Mouse (Mus musculus) embryonic facial prominence, embryonic 11.5 days (tissue): ENCODE measurements around the gene Bcar1. TPM values are rescaled to one million over a fixed set of nuclear protein-coding genes. Genes with fewer than 3 reads are reported as not detected.

Source experiments
- ATAC-seq: fragments of 200-750 bp; cut with Nextera tagmentation; replicated peaks from 2 replicates; pipeline ENCODE4 v1.8.0; 2017; ENCODE audit warnings: low read depth; ENCODE audit not compliant: insufficient number of reproducible peaks, low FRiP score, low TSS enrichment
- DNase-seq: peaks from one replicate; pipeline ENCODE4 v3.0.0-alpha.2; 2015; ENCODE audit warnings: low spot score
- H3K27ac ChIP-seq: fragments of 300-500 bp; sonication (generic); replicated peaks from 2 replicates; pipeline ENCODE4 v1.5.1; 2014; ENCODE audit warnings: mild to moderate bottlenecking, low read depth, low read length, control low read depth
- H3K27me3 ChIP-seq: fragments of 300-500 bp; sonication (generic); 2 replicates; pipeline ENCODE4 v1.6.1; 2014; ENCODE audit warnings: mild to moderate bottlenecking, low read length, moderate library complexity, mixed read lengths; ENCODE audit not compliant: control insufficient read depth, insufficient read depth
- H3K36me3 ChIP-seq: fragments of 300-500 bp; sonication (generic); replicated peaks from 2 replicates; pipeline ENCODE4 v1.6.1; 2014; ENCODE audit warnings: low read depth, mild to moderate bottlenecking, low read length, moderate library complexity, mixed read lengths; ENCODE audit not compliant: control insufficient read depth, insufficient read depth
- H3K4me1 ChIP-seq: fragments of 300-500 bp; sonication (generic); 2 replicates; pipeline ENCODE4 v1.6.1; 2014; ENCODE audit warnings: low read length, mixed read lengths; ENCODE audit not compliant: control insufficient read depth, insufficient read depth
- H3K4me2 ChIP-seq: fragments of 300-500 bp; sonication (generic); 2 replicates; pipeline ENCODE4 v1.6.1; 2014; ENCODE audit warnings: low read depth, mild to moderate bottlenecking, control low read depth, low read length, moderate library complexity
- H3K4me3 ChIP-seq: fragments of 300-500 bp; sonication (generic); 2 replicates; pipeline ENCODE4 v1.5.1; 2014; ENCODE audit warnings: low read depth, low read length, control low read depth
- H3K9ac ChIP-seq: fragments of 300-500 bp; sonication (generic); replicated peaks from 2 replicates; pipeline ENCODE4 v1.6.1; 2014; ENCODE audit warnings: mild to moderate bottlenecking, control low read depth, low read length
- H3K9me3 ChIP-seq: fragments of 300-500 bp; sonication (generic); replicated peaks from 2 replicates; pipeline ENCODE4 v1.6.1; 2016; ENCODE audit warnings: mild to moderate bottlenecking, low read length, inconsistent platforms, mixed read lengths; ENCODE audit not compliant: control insufficient read depth
- WGBS: fragments of 180-500 bp; shearing (Covaris S2); extraction: QIAGEN DNeasy Blood & Tissue Kit; methylation state at CpG from one replicate; pipeline ENCODE4 v1.1.7; 2014; 5-methylcytosine and 5-hydroxymethylcytosine counted together
- polyA plus RNA-seq: library from polyadenylated mRNA; unstranded; fragments of >200 nt; fragmentation: Nextera tagmentation; extraction: Ambion mirVana; gene quantifications from 2 replicates; pipeline ENCODE4 v1.2.1, GENCODE M21; 2014

Gene Bcar1
- polyA plus RNA-seq, 1 experiment from 2014 or later, result 30.9 TPM

DNA sequence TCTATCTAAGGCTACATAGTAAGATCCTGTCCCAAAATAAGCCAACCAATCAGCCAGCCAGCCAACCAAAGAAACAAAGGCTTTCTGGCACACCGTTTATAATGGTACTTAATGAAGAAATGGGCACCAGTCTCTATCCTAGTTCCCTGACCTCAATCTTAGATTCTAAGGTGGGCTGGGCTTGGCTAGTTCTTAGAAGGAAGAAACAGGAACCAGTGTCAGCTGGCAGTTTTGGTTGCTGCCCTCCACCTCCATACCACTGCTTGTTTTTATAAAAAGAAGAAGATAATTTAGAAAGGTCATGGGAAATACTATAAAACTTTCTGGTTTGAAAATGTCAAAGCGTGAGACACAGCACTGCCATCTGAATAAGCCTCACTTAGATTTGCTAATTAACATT, 42.5 kb upstream of the Bcar1 start:
- H3K4me1 ChIP-seq, result no peaks in the 10 kb centered on the region; the same call in 1 of the 2 replicates
- DNase-seq (no peak), ATAC-seq (no peak)
- WGBS, result 94% methylated on average over 2 of the region's 2 CpGs
- H3K27ac ChIP-seq, result no peak overlapping the region
- no peak overlapping the region for H3K4me3 ChIP-seq
- H3K36me3 ChIP-seq, result no peaks in the 10 kb centered on the region
- H3K4me2 ChIP-seq, result no peak overlapping the region
- H3K9me3 ChIP-seq, result no peaks in the 10 kb centered on the region
- H3K27me3 ChIP-seq, result no peaks in the 10 kb centered on the region
- no peak overlapping the region for H3K9ac ChIP-seq

DNA sequence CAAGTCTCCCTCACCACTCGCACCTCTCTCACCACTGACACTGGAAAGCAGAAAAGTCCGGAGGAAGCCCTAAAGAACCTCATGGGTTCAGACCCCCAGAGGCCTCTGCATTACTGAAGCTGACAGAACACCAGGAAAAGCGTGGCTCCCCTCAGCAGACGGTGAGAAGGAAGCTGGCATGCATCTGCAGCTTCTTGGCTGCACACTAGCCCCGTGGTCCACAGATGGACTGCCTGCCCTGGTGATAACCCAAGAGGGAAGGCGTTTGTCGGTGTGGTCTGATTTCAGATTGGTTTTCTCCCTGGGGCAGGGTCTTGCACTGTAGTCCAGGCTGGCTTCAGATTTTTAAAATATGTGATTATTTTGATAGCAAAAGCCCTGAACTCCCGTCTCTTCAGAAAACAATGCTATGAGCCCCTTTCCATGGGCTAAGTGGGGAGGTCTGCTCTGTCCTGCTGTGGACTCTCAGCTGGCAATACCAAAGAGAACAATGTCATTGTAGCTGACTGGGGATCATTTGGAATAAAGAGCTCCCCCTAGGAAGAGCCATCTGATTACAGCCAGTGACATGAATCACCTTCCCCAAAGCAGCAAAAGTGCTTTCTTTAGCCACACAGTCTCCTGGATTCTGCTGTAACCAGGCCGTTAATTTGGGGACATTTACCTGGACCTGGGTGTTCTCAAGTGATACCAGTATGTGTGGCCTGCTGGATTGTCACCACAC, 39.2 kb upstream of the Bcar1 start:
- DNase-seq (no peak), ATAC-seq (no peak)
- 70% methylated on average over 9 of the region's 9 CpGs for WGBS
- no peak overlapping the region for H3K4me2 ChIP-seq
- no peaks in the 10 kb centered on the region for H3K27me3 ChIP-seq
- no peak overlapping the region for H3K4me3 ChIP-seq
- no peaks in the 10 kb centered on the region for H3K9me3 ChIP-seq
- no peaks in the 10 kb centered on the region for H3K36me3 ChIP-seq
- no peak overlapping the region for H3K9ac ChIP-seq
- H3K27ac ChIP-seq, result no peak overlapping the region
- no peaks in the 10 kb centered on the region; the same call in 1 of the 2 replicates for H3K4me1 ChIP-seq

DNA sequence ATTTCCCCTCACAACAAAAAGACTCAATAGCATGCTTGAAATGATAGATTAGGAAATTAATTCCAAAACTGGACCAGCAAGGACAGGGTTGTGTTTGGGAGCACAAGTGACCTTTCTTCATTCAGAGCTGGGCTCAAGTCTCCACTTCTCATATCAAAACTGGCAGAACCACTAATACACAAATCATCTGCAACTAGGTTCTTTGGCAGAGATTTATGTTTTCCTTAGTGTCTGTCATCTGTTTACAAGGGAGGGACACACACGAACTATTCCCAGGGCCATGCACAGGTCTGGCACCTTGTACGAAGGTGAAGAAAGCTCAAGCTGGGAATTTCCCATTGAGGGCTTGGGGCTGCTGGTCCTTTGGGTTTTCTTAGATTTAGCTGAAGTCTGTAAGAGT, 38.6 kb upstream of the Bcar1 start:
- DNase-seq (no peak), ATAC-seq (no peak)
- H3K27ac ChIP-seq, result no peak overlapping the region
- H3K4me1 ChIP-seq, result no peaks in the 10 kb centered on the region
- H3K27me3 ChIP-seq, result no peaks in the 10 kb centered on the region
- H3K9ac ChIP-seq, result no peak overlapping the region
- no peak overlapping the region for H3K4me2 ChIP-seq
- no peak overlapping the region for H3K4me3 ChIP-seq
- H3K9me3 ChIP-seq, result no peaks in the 10 kb centered on the region
- no peaks in the 10 kb centered on the region for H3K36me3 ChIP-seq
- WGBS, result 83% methylated on average over 2 of the region's 2 CpGs

DNA sequence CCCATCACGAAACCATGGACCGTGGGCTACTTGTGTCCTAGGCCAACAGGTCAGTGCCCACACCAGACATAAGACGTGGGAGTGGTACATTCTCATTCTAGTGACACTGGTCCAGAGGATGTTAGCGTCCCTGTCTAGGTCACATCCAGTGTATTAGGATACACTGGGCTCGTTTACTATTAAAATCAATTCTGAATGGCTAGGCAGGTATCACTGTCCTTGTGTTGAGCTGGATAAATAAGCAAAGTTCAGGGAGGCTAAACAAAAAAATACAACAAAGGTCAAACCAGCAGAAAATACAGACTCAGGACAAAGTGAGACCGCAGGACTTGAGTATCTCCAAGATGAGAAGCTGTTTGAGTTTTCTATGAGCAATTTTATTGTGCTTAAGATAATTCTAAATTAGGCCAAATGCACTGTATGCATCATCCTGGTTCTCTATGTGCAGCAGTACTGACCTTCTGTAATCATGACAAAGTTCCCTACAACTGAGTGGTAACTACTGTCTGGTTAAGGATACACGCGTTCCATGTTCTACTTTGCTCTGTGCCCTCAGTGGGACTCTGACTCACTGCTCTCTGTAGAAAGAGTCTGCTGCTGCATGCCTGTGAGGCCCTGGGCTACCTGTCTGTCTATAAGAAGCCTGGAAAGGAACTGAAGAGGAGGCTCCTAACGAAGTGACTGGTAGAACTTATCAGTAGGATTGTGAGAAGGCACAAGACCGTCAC, 37.3 kb upstream of the Bcar1 start:
- 94% methylated on average over 10 of the region's 10 CpGs for WGBS
- H3K9ac ChIP-seq, result no peak overlapping the region

DNA sequence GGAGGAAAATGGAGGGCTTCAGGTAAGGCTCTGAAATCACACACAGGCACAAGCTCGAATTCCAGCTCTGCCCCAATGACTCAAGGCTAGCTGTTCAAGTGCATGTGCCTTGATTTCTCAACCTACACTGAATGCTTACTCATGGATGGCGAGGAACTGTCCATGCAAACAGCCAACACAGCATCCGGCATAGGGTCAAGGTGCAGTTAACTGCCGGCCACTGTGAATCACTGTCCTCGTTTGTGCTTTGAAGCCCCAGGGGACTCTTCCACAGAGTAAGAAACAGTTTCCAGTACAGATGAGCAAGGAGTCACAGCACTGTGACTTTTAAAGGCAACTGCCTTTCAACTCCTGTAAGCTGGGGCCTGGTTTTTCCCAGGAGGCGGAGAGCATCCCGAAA, 36.1 kb upstream of the Bcar1 start:
- 77% methylated on average over 7 of the region's 7 CpGs for WGBS
- H3K27ac ChIP-seq, result no peak overlapping the region
- no peak overlapping the region for H3K4me3 ChIP-seq
- H3K4me2 ChIP-seq, result no peak overlapping the region
- H3K9ac ChIP-seq, result no peak overlapping the region
- no peaks in the 10 kb centered on the region for H3K27me3 ChIP-seq
- ATAC-seq (no peak), DNase-seq (no peak)
- H3K36me3 ChIP-seq, result no peaks in the 10 kb centered on the region
- H3K9me3 ChIP-seq, result no peaks in the 10 kb centered on the region
- H3K4me1 ChIP-seq, result no peaks in the 10 kb centered on the region

More for the DNA sequence above, 37.3 kb upstream of the Bcar1 start:
- no peak for ATAC-seq
- Histone ChIP-seq H3K9me3 (no peaks in the 10 kb centered on the region), H3K27me3 (no peaks in the 10 kb centered on the region), H3K36me3 (no peaks in the 10 kb centered on the region), H3K4me2 (no peak overlapping the region), H3K4me1 (no peaks in the 10 kb centered on the region), H3K4me3 (no peak overlapping the region), H3K27ac (no peak overlapping the region)
- DNase-seq, result no peak

DNA sequence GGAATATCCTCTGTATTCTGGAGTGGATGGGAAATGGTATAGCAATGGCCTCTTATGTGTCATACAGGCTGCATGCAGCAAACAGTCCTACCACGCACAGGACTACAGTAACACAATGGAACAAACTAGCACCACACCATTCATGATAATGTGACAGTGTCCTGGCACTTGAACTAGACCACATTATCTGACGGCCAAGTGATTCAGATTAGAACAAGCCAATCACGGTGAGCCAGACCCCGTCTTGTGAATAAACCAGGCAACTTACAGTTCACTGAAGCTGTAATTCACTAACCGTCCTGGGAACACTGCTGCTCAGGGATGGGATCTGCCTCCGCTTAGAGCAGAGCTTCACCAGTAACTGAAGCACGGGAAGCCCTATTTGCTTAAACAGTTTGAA, 35.2 kb upstream of the Bcar1 start:
- no peak overlapping the region for H3K4me3 ChIP-seq
- H3K36me3 ChIP-seq, result no peaks in the 10 kb centered on the region
- H3K27ac ChIP-seq, result no peak overlapping the region
- no peaks in the 10 kb centered on the region for H3K27me3 ChIP-seq
- no peaks in the 10 kb centered on the region for H3K9me3 ChIP-seq
- ATAC-seq (no peak), DNase-seq (no peak)
- H3K4me1 ChIP-seq, result no peaks in the 10 kb centered on the region
- no peak overlapping the region for H3K9ac ChIP-seq
- WGBS, result 85% methylated on average over 7 of the region's 7 CpGs
- no peak overlapping the region for H3K4me2 ChIP-seq

DNA sequence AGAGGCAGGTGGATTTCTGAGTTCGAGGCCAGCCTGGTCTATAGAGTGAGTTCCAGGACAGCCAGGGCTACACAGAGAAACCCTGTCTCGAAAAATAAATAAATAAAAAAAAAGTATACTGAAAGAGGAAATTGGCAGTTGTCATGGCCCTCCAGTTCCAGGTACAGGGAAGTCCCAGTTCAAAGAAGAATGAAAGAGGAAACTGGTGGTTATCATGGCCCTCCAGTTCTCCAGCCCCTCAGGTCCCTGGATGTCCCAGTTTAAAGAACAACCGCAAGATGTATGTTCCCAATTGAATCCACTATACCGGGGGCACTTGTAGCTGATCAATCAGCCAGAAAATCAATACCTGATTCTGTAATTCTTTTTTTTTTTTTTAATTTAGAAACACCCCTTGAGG, 32.9 kb upstream of the Bcar1 start:
- 93% methylated on average over 4 of the region's 4 CpGs for WGBS
- H3K36me3 ChIP-seq, result no peaks in the 10 kb centered on the region

DNA sequence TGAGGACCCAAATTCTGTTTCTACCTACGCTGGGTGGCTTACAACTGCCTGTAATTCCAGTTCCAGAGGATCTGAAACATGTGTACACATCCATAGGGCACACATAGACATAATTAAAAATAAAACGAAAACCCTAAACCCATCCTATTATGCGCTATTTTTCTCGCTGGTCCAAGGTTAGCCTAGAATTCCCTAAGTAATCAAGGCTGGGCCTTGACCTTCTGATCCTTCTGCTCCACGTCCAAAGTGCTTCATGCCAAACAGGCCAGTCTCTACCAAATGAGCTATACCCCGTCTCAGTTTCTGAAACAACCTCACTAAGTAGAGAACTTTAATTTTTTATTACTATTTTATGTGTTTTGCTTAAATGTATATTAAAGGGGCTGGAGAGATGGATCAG, 32.2 kb upstream of the Bcar1 start:
- H3K9ac ChIP-seq, result no peak overlapping the region
- 90% methylated on average over 6 of the region's 6 CpGs for WGBS

More for the DNA sequence above, 32.9 kb upstream of the Bcar1 start:
- H3K27ac ChIP-seq, result no peak overlapping the region
- no peak overlapping the region for H3K4me3 ChIP-seq
- no peaks in the 10 kb centered on the region for H3K4me1 ChIP-seq
- H3K4me2 ChIP-seq, result no peak overlapping the region
- DNase-seq (no peak), ATAC-seq (no peak)
- H3K27me3 ChIP-seq, result no peaks in the 10 kb centered on the region
- no peaks in the 10 kb centered on the region for H3K9me3 ChIP-seq
- H3K9ac ChIP-seq, result no peak overlapping the region

More for the DNA sequence above, 32.2 kb upstream of the Bcar1 start:
- DNase-seq (no peak), ATAC-seq (no peak)
- Histone ChIP-seq H3K9me3 (no peaks in the 10 kb centered on the region), H3K36me3 (no peaks in the 10 kb centered on the region), H3K4me3 (no peak overlapping the region), H3K27me3 (no peaks in the 10 kb centered on the region), H3K4me1 (no peaks in the 10 kb centered on the region), H3K27ac (no peak overlapping the region), H3K4me2 (no peak overlapping the region)
